Mouse (Mus musculus) G1E (cell line): ENCODE measurements around the gene Camta1.

ENCODE experiments used
- CTCF ChIP-seq: IDR thresholded peaks from 2 replicates; pipeline ENCODE4 v1.5.1; 2012; ENCODE audit warnings: low read depth, low read length, inconsistent platforms, mixed read lengths
- GATA1 ChIP-seq: IDR thresholded peaks from 2 replicates; pipeline ENCODE4 v1.6.1; 2012; ENCODE audit warnings: borderline replicate concordance, low read length, inconsistent platforms, mixed read lengths
- GATA2 ChIP-seq: IDR thresholded peaks from 2 replicates; pipeline ENCODE4 v1.6.1; 2012; ENCODE audit warnings: low read depth, low read length, inconsistent platforms, borderline replicate concordance
- POLR2AphosphoS5 ChIP-seq: IDR thresholded peaks from 2 replicates; pipeline ENCODE4 v1.6.1; 2012; ENCODE audit warnings: low read depth, low read length, inconsistent platforms; ENCODE audit not compliant: insufficient replicate concordance
- TAL1 ChIP-seq: conservative IDR thresholded peaks from 2 replicates; pipeline ENCODE4 v1.6.1; 2012; ENCODE audit warnings: low read depth, low read length, inconsistent platforms, mixed read lengths

- no peak for TF ChIP-seq CTCF
- no peak for TF ChIP-seq GATA1
- no peak for TF ChIP-seq TAL1
- no peak for TF ChIP-seq GATA2
- TF ChIP-seq POLR2AphosphoS5 = no peak
Measured at GRCm38 (mm10) chr4:151897069-151897617, 35.5 kb upstream of the Camta1 start.
